Mouse (Mus musculus) left cerebral cortex, postnatal 14 days (tissue): ENCODE measurements around the gene Timp3. TPM values are rescaled to one million over a fixed set of nuclear protein-coding genes. Genes with fewer than 3 reads are reported as not detected.

Experiments
- total RNA-seq, 2 experiments: library from RNA; stranded (reverse); gene quantifications; 2 replicates each; pipeline ENCODE4 v1.2.3; 2021

Gene Timp3
- total RNA-seq, 2 experiments from 2014 or later: 49.1 to 51.5 TPM

Other genes starting within 250 kb of the Timp3 start
- gene Syn3, start 198.5 kb downstream of the Timp3 start, total RNA-seq: 10 to 100 TPM; 29.9 to 32.0 TPM